Mouse (Mus musculus): Measurements from ENCODE around the gene Tnik. TPM values are rescaled to one million over a fixed set of nuclear protein-coding genes. Genes with fewer than 3 reads are reported as not detected.

The Tnik gene
- polyA plus RNA-seq, 1 experiment from 2014 or later = 40.1 TPM

GRCm38 (mm10) chr3:28255711-28256110 lies 7.3 kb upstream of the Tnik start:
- no peak for ATAC-seq (ENCODE audit: low FRiP score)
- Histone ChIP-seq H3K4me1 (replicated peaks; ENCODE audit: control insufficient read depth, insufficient read depth, low read length) (no peaks in the 10 kb centered on the region), H3K4me3 (ENCODE audit: low read depth, low read length) (no peak overlapping the region), H3K9ac (ENCODE audit: low read depth, low read length) (no peak overlapping the region), H3K4me2 (replicated peaks; ENCODE audit: low read depth, low read length) (no peak overlapping the region), H3K27ac (ENCODE audit: low read depth, low read length) (no peak overlapping the region), H3K27me3 (ENCODE audit: control insufficient read depth, insufficient read depth, low read length) (no peaks in the 10 kb centered on the region), H3K36me3 (ENCODE audit: control insufficient read depth, insufficient read depth, low read length) (no peaks in the 10 kb centered on the region), H3K9me3 (ENCODE audit: control insufficient read depth, low read length) (no peaks in the 10 kb centered on the region)
- DNase-seq (ENCODE audit: low spot score) = no peak
- WGBS = 88% methylated on average over 7 of the region's 7 CpGs

GRCm38 (mm10) chr3:28262371-28263001 lies 528 bp upstream of the Tnik start:
- Histone ChIP-seq H3K4me3 (ENCODE audit: low read depth, low read length) (peak overlapping the region; percentile 75), H3K9ac (ENCODE audit: low read depth, low read length) (peak overlapping the region; percentile 60), H3K9me3 (ENCODE audit: control insufficient read depth, low read length) (no peaks in the 10 kb centered on the region), H3K36me3 (ENCODE audit: control insufficient read depth, insufficient read depth, low read length) (no peaks in the 10 kb centered on the region), H3K4me2 (replicated peaks; ENCODE audit: low read depth, low read length) (peak overlapping the region; percentile 93), H3K4me1 (replicated peaks; ENCODE audit: control insufficient read depth, insufficient read depth, low read length) (no peaks in the 10 kb centered on the region), H3K27me3 (ENCODE audit: control insufficient read depth, insufficient read depth, low read length) (0 out of 2 replicates have a peak, but pooled peaks cover 2% of the 10 kb centered on the region), H3K27ac (ENCODE audit: low read depth, low read length) (no peak overlapping the region)
- under 1% methylated on average over 33 of the region's 33 CpGs for WGBS
- peak; percentile 74 for DNase-seq (ENCODE audit: low spot score)
- peak; percentile 71 for ATAC-seq (ENCODE audit: low FRiP score)

- Histone ChIP-seq H3K36me3 (ENCODE audit: control insufficient read depth, insufficient read depth, low read length) (no peaks in the 10 kb centered on the region), H3K27me3 (ENCODE audit: control insufficient read depth, insufficient read depth, low read length) (0 out of 2 replicates have a peak, but pooled peaks cover 2% of the 10 kb centered on the region), H3K4me1 (replicated peaks; ENCODE audit: control insufficient read depth, insufficient read depth, low read length) (no peaks in the 10 kb centered on the region), H3K4me2 (replicated peaks; ENCODE audit: low read depth, low read length) (peak overlapping the region; percentile 93), H3K9me3 (ENCODE audit: control insufficient read depth, low read length) (no peaks in the 10 kb centered on the region), H3K27ac (ENCODE audit: low read depth, low read length) (peak overlapping the region; percentile 72), H3K9ac (ENCODE audit: low read depth, low read length) (peak overlapping the region; percentile 63), H3K4me3 (ENCODE audit: low read depth, low read length) (peak overlapping the region; percentile 75)
- ATAC-seq (ENCODE audit: low FRiP score) (peak; percentile 15; the same call in 1 of the 2 replicates), DNase-seq (ENCODE audit: low spot score) (peak; percentile 62)
- 4% methylated on average over 22 of the region's 26 CpGs for WGBS
These were observed 1.2 kb downstream of the Tnik start for GRCm38 (mm10) chr3:28263948-28264840.

- H3K9me3 ChIP-seq (ENCODE audit: control insufficient read depth, low read length) = no peaks in the 10 kb centered on the region
- peak overlapping the region; percentile 63; the same call in 1 of the 2 replicates for H3K9ac ChIP-seq (ENCODE audit: low read depth, low read length)
- ATAC-seq (ENCODE audit: low FRiP score) = no peak
- 0 out of 2 replicates have a peak, but pooled peaks cover 2% of the 10 kb centered on the region for H3K27me3 ChIP-seq (ENCODE audit: control insufficient read depth, insufficient read depth, low read length)
- no peak overlapping the region for H3K27ac ChIP-seq (ENCODE audit: low read depth, low read length)
- no peak for DNase-seq (ENCODE audit: low spot score)
- no peaks in the 10 kb centered on the region for H3K4me1 ChIP-seq (replicated peaks; ENCODE audit: control insufficient read depth, insufficient read depth, low read length)
- 24% methylated on average over 5 of the region's 5 CpGs for WGBS
- H3K4me2 ChIP-seq (replicated peaks; ENCODE audit: low read depth, low read length) = peak overlapping the region; percentile 93
- H3K4me3 ChIP-seq (ENCODE audit: low read depth, low read length) = peak overlapping the region; percentile 75
- H3K36me3 ChIP-seq (ENCODE audit: control insufficient read depth, insufficient read depth, low read length) = no peaks in the 10 kb centered on the region
These were observed 1.8 kb downstream of the Tnik start for GRCm38 (mm10) chr3:28264841-28265150.

GRCm38 (mm10) chr3:28265183-28265582 lies 2.2 kb downstream of the Tnik start:
- peak; percentile 26 for DNase-seq (ENCODE audit: low spot score)
- Histone ChIP-seq H3K9ac (ENCODE audit: low read depth, low read length) (peak overlapping the region; percentile 63; the same call in 1 of the 2 replicates), H3K4me1 (replicated peaks; ENCODE audit: control insufficient read depth, insufficient read depth, low read length) (no peaks in the 10 kb centered on the region), H3K4me3 (ENCODE audit: low read depth, low read length) (peak overlapping the region; percentile 75), H3K36me3 (ENCODE audit: control insufficient read depth, insufficient read depth, low read length) (no peaks in the 10 kb centered on the region), H3K27me3 (ENCODE audit: control insufficient read depth, insufficient read depth, low read length) (0 out of 2 replicates have a peak, but pooled peaks cover 2% of the 10 kb centered on the region), H3K9me3 (ENCODE audit: control insufficient read depth, low read length) (no peaks in the 10 kb centered on the region), H3K4me2 (replicated peaks; ENCODE audit: low read depth, low read length) (peak overlapping the region; percentile 93), H3K27ac (ENCODE audit: low read depth, low read length) (0 out of 2 replicates have a peak overlapping the region, but pooled peaks have one; percentile 43)
- ATAC-seq (ENCODE audit: low FRiP score) = no peak
- WGBS = 48% methylated on average over 4 of the region's 4 CpGs

- Histone ChIP-seq H3K27me3 (ENCODE audit: control insufficient read depth, insufficient read depth, low read length) (0 out of 2 replicates have a peak, but pooled peaks cover 2% of the 10 kb centered on the region), H3K4me3 (ENCODE audit: low read depth, low read length) (peak overlapping the region; percentile 75), H3K9me3 (ENCODE audit: control insufficient read depth, low read length) (no peaks in the 10 kb centered on the region), H3K36me3 (ENCODE audit: control insufficient read depth, insufficient read depth, low read length) (no peaks in the 10 kb centered on the region), H3K4me2 (replicated peaks; ENCODE audit: low read depth, low read length) (peak overlapping the region; percentile 93), H3K9ac (ENCODE audit: low read depth, low read length) (0 out of 2 replicates have a peak overlapping the region, but pooled peaks have one; percentile 11), H3K4me1 (replicated peaks; ENCODE audit: control insufficient read depth, insufficient read depth, low read length) (no peaks in the 10 kb centered on the region), H3K27ac (ENCODE audit: low read depth, low read length) (peak overlapping the region; percentile 43; the same call in 1 of the 2 replicates)
- 71% methylated on average over 5 of the region's 5 CpGs for WGBS
- ATAC-seq (ENCODE audit: low FRiP score) (no peak), DNase-seq (ENCODE audit: low spot score) (peak; percentile 12)
These were observed 2.6 kb downstream of the Tnik start for GRCm38 (mm10) chr3:28265656-28266055.

DNA sequence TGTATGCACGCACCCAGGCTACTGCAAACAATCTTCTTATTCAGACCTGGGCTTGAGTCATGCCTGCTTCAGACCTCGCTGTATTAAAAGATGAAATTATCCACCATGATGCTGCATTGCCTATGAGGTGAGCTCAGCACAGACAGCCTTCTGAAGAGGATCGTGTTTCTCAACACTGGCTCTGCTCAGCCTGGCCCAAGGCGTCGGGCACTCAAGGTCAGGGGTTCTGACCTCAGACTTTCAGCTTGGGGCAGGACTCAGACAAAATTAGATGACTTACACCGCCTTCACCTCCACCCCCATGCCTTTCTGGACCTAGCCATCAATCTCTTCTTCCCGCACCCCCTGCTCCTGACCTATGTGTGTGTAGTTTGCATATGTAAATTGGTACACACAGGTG lies 4.2 kb downstream of the Tnik start:
- WGBS = 55% methylated on average over 7 of the region's 7 CpGs

GRCm38 (mm10) chr3:28269716-28270115 lies 6.7 kb downstream of the Tnik start:
- no peak for ATAC-seq (ENCODE audit: low FRiP score)
- Histone ChIP-seq H3K27ac (ENCODE audit: low read depth, low read length) (no peak overlapping the region), H3K4me3 (ENCODE audit: low read depth, low read length) (no peak overlapping the region), H3K36me3 (ENCODE audit: control insufficient read depth, insufficient read depth, low read length) (no peaks in the 10 kb centered on the region), H3K4me2 (replicated peaks; ENCODE audit: low read depth, low read length) (no peak overlapping the region), H3K9ac (ENCODE audit: low read depth, low read length) (no peak overlapping the region), H3K27me3 (ENCODE audit: control insufficient read depth, insufficient read depth, low read length) (no peaks in the 10 kb centered on the region), H3K9me3 (ENCODE audit: control insufficient read depth, low read length) (no peaks in the 10 kb centered on the region), H3K4me1 (replicated peaks; ENCODE audit: control insufficient read depth, insufficient read depth, low read length) (no peaks in the 10 kb centered on the region)
- WGBS = 63% methylated on average over 2 of the region's 2 CpGs
- DNase-seq (ENCODE audit: low spot score) = peak; percentile 18

More for the DNA sequence above, 4.2 kb downstream of the Tnik start:
- Histone ChIP-seq H3K27ac (ENCODE audit: low read depth, low read length) (no peak overlapping the region), H3K4me3 (ENCODE audit: low read depth, low read length) (no peak overlapping the region), H3K4me2 (replicated peaks; ENCODE audit: low read depth, low read length) (no peak overlapping the region), H3K27me3 (ENCODE audit: control insufficient read depth, insufficient read depth, low read length) (no peaks in the 10 kb centered on the region), H3K9me3 (ENCODE audit: control insufficient read depth, low read length) (no peaks in the 10 kb centered on the region), H3K9ac (ENCODE audit: low read depth, low read length) (no peak overlapping the region), H3K4me1 (replicated peaks; ENCODE audit: control insufficient read depth, insufficient read depth, low read length) (no peaks in the 10 kb centered on the region), H3K36me3 (ENCODE audit: control insufficient read depth, insufficient read depth, low read length) (no peaks in the 10 kb centered on the region)
- no peak for DNase-seq (ENCODE audit: low spot score)
- no peak for ATAC-seq (ENCODE audit: low FRiP score)
